Mouse (Mus musculus) G1E (cell line): ENCODE measurements at regions not wholly inside any gene's neighbourhood (a gene's known extent, or its start where the extent isn't known, plus 50 kb on each side); places are given as distances from the start of the nearest gene placed in this dataset.

Experiments used
- CTCF ChIP-seq: IDR thresholded peaks from 2 replicates; pipeline ENCODE4 v1.5.1; 2012; ENCODE audit warnings: low read depth, low read length, inconsistent platforms, mixed read lengths
- GATA1 ChIP-seq: IDR thresholded peaks from 2 replicates; pipeline ENCODE4 v1.6.1; 2012; ENCODE audit warnings: borderline replicate concordance, low read length, inconsistent platforms, mixed read lengths
- GATA2 ChIP-seq: IDR thresholded peaks from 2 replicates; pipeline ENCODE4 v1.6.1; 2012; ENCODE audit warnings: low read depth, low read length, inconsistent platforms, borderline replicate concordance
- POLR2AphosphoS5 ChIP-seq: IDR thresholded peaks from 2 replicates; pipeline ENCODE4 v1.6.1; 2012; ENCODE audit warnings: low read depth, low read length, inconsistent platforms; ENCODE audit not compliant: insufficient replicate concordance
- TAL1 ChIP-seq: conservative IDR thresholded peaks from 2 replicates; pipeline ENCODE4 v1.6.1; 2012; ENCODE audit warnings: low read depth, low read length, inconsistent platforms, mixed read lengths

- TF ChIP-seq CTCF (no peak), GATA1 (no peak), GATA2 (no peak), TAL1 (no peak), POLR2AphosphoS5 (no peak)
These were observed 121.1 kb upstream of the Adamts9 start for GRCm38 (mm10) chr6:93064366-93064765.
